Mouse (Mus musculus) MEL (cell line): ENCODE measurements around the gene Ddx42. TPM values are rescaled to one million over a fixed set of nuclear protein-coding genes. Genes with fewer than 3 reads are reported as not detected.

Experiments used
- DNase-seq: peaks from one replicate; pipeline ENCODE4 v3.0.0; 2011; ENCODE audit warnings: low read depth, low spot score
- H3K27ac ChIP-seq: 2 replicates; pipeline ENCODE4 v1.5.1; 2012; ENCODE audit warnings: low read depth, mild to moderate bottlenecking, control low read depth, low read length, moderate library complexity; ENCODE audit not compliant: control insufficient read depth
- H3K27me3 ChIP-seq, 2 experiments: fragments of 150-350 bp in 1 of 2; sonication (generic) in 1 of 2; 2 replicates each; pipeline ENCODE4 v1.6.1; 2012; ENCODE audit warnings: low read length in 2 of 2, mild to moderate bottlenecking in 2 of 2, improper control_type of control experiment in 1 of 2, moderate library complexity in 1 of 2; ENCODE audit not compliant: insufficient read depth in 2 of 2, control insufficient read depth in 1 of 2
- H3K36me3 ChIP-seq, 2 experiments: 2 replicates each; pipeline ENCODE4 v1.6.1; 2012 to 2014; ENCODE audit warnings: low read length in 2 of 2, improper control_type of control experiment in 1 of 2, inconsistent platforms in 1 of 2, mild to moderate bottlenecking in 1 of 2; ENCODE audit not compliant: insufficient read depth in 2 of 2, control insufficient read depth in 1 of 2
- H3K4me1 ChIP-seq, 2 experiments: fragments of 150-350 bp in 1 of 2; sonication (generic) in 1 of 2; 2 replicates each; pipeline ENCODE4 v1.6.1; 2012; ENCODE audit warnings: low read length in 2 of 2, improper control_type of control experiment in 1 of 2, mild to moderate bottlenecking in 1 of 2; ENCODE audit not compliant: insufficient read depth in 2 of 2, control insufficient read depth in 1 of 2
- H3K4me3 ChIP-seq, 2 experiments: fragments of 150-350 bp in 1 of 2; sonication (generic) in 1 of 2; 2 replicates each; pipeline ENCODE4 v1.5.1; 2012; ENCODE audit warnings: low read depth in 2 of 2, low read length in 2 of 2, mild to moderate bottlenecking in 2 of 2, moderate library complexity in 2 of 2, control low read depth in 1 of 2, improper control_type of control experiment in 1 of 2; ENCODE audit not compliant: control insufficient read depth in 1 of 2, insufficient read depth in 1 of 2
- H3K79me2 ChIP-seq: 2 replicates; pipeline ENCODE4 v1.6.1; 2012; ENCODE audit warnings: mild to moderate bottlenecking, low read length, moderate library complexity; ENCODE audit not compliant: control insufficient read depth, poor library complexity, insufficient read depth
- H3K9ac ChIP-seq: 2 replicates; pipeline ENCODE4 v1.6.1; 2012; ENCODE audit warnings: low read depth, mild to moderate bottlenecking, control low read depth, low read length, moderate library complexity; ENCODE audit not compliant: control insufficient read depth, poor library complexity, severe bottlenecking
- H3K9me3 ChIP-seq: fragments of 150-350 bp; sonication (generic); replicated peaks from 2 replicates; pipeline ENCODE4 v1.6.1; 2012; ENCODE audit warnings: mild to moderate bottlenecking, low read length, improper control_type of control experiment, moderate library complexity; ENCODE audit not compliant: insufficient read depth
- BHLHE40 ChIP-seq: IDR thresholded peaks from 2 replicates; pipeline ENCODE4 v1.6.1; 2012; ENCODE audit warnings: low read depth, mild to moderate bottlenecking, inconsistent platforms, low read length, improper control_type of control experiment, borderline replicate concordance
- CHD1 ChIP-seq: IDR thresholded peaks from 2 replicates; pipeline ENCODE4 v1.6.1; 2012; ENCODE audit warnings: low read depth, mild to moderate bottlenecking, inconsistent platforms, low read length, improper control_type of control experiment
- CHD2 ChIP-seq: IDR thresholded peaks from 2 replicates; pipeline ENCODE4 v1.6.1; 2011; ENCODE audit warnings: low read length, improper control_type of control experiment
- EP300 ChIP-seq, 2 experiments: IDR thresholded peaks; 2 replicates each; pipeline ENCODE4 v1.6.1; 2011; ENCODE audit warnings: improper control_type of control experiment in 2 of 2, low read length in 2 of 2, low read depth in 1 of 2, mild to moderate bottlenecking in 1 of 2
- GATA1 ChIP-seq: IDR thresholded peaks from 2 replicates; pipeline ENCODE4 v1.6.1; 2011; ENCODE audit warnings: low read depth, low read length, improper control_type of control experiment
- JUND ChIP-seq: IDR thresholded peaks from 2 replicates; pipeline ENCODE4 v1.6.1; 2011; ENCODE audit warnings: low read depth, mild to moderate bottlenecking, improper control_type of control experiment, low read length
- KAT2A ChIP-seq: conservative IDR thresholded peaks from 2 replicates; pipeline ENCODE4 v1.6.1; 2012; ENCODE audit warnings: low read depth, low read length, improper control_type of control experiment, inconsistent platforms
- MAFK ChIP-seq: IDR thresholded peaks from 2 replicates; pipeline ENCODE4 v1.6.1; 2011; ENCODE audit warnings: low read depth, mild to moderate bottlenecking, low read length, improper control_type of control experiment, borderline replicate concordance
- MAX ChIP-seq: IDR thresholded peaks from 2 replicates; pipeline ENCODE4 v1.6.1; 2011; ENCODE audit warnings: low read length, improper control_type of control experiment
- MAZ ChIP-seq: IDR thresholded peaks from 2 replicates; pipeline ENCODE4 v1.6.1; 2012; ENCODE audit warnings: low read depth, mild to moderate bottlenecking, inconsistent platforms, low read length, improper control_type of control experiment
- MXI1 ChIP-seq: IDR thresholded peaks from 2 replicates; pipeline ENCODE4 v1.6.1; 2011; ENCODE audit warnings: mild to moderate bottlenecking, low read depth, low read length, improper control_type of control experiment
- MYB ChIP-seq: IDR thresholded peaks from 2 replicates; pipeline ENCODE4 v1.6.1; 2011; ENCODE audit warnings: mild to moderate bottlenecking, low read depth, low read length, improper control_type of control experiment
- NRF1 ChIP-seq: IDR thresholded peaks from 2 replicates; pipeline ENCODE4 v1.6.1; 2014; ENCODE audit warnings: low read depth, mild to moderate bottlenecking, inconsistent platforms, low read length, improper control_type of control experiment, moderate library complexity; ENCODE audit not compliant: poor library complexity, insufficient read depth, severe bottlenecking
- POLR2A ChIP-seq, 2 experiments: IDR thresholded peaks; 2 replicates each; pipeline ENCODE4 v1.6.1; 2011 to 2012; ENCODE audit warnings: low read length in 2 of 2, mild to moderate bottlenecking in 2 of 2, control low read depth in 1 of 2, improper control_type of control experiment in 1 of 2, low read depth in 1 of 2, moderate library complexity in 1 of 2; ENCODE audit not compliant: control insufficient read depth in 1 of 2, insufficient read depth in 1 of 2, poor library complexity in 1 of 2
- POLR2AphosphoS5 ChIP-seq: IDR thresholded peaks from 2 replicates; pipeline ENCODE4 v1.6.1; 2012; ENCODE audit warnings: low read depth, borderline replicate concordance, mild to moderate bottlenecking, inconsistent platforms, low read length, moderate library complexity, mixed read lengths
- SMC3 ChIP-seq: IDR thresholded peaks from 2 replicates; pipeline ENCODE4 v1.6.1; 2011; ENCODE audit warnings: low read depth, low read length, improper control_type of control experiment
- TAL1 ChIP-seq: IDR thresholded peaks from 2 replicates; pipeline ENCODE4 v1.6.1; 2012; ENCODE audit warnings: mild to moderate bottlenecking, inconsistent platforms, low read length, moderate library complexity, mixed read lengths
- TBP ChIP-seq: IDR thresholded peaks from 2 replicates; pipeline ENCODE4 v1.8.0; 2011; ENCODE audit warnings: low read depth, low read length, improper control_type of control experiment
- UBTF ChIP-seq: IDR thresholded peaks from 2 replicates; pipeline ENCODE4 v1.6.1; 2012; ENCODE audit warnings: low read depth, mild to moderate bottlenecking, inconsistent platforms, low read length, improper control_type of control experiment, moderate library complexity, borderline replicate concordance; ENCODE audit not compliant: insufficient read depth
- USF1 ChIP-seq: IDR thresholded peaks from 2 replicates; pipeline ENCODE4 v1.6.1; 2014; ENCODE audit warnings: low read depth, mild to moderate bottlenecking, inconsistent platforms, low read length, improper control_type of control experiment, moderate library complexity
- USF2 ChIP-seq, 2 experiments: IDR thresholded peaks; 2 replicates each; pipeline ENCODE4 v1.6.1; 2011 to 2012; ENCODE audit warnings: improper control_type of control experiment in 2 of 2, low read length in 2 of 2, borderline replicate concordance in 1 of 2, inconsistent platforms in 1 of 2, low read depth in 1 of 2, mild to moderate bottlenecking in 1 of 2; ENCODE audit not compliant: insufficient read depth in 1 of 2
- ZKSCAN1 ChIP-seq: IDR thresholded peaks from 2 replicates; pipeline ENCODE4 v1.6.1; 2012; ENCODE audit warnings: low read depth, mild to moderate bottlenecking, inconsistent platforms, low read length, improper control_type of control experiment, moderate library complexity
- polyA plus RNA-seq, 2 experiments: library from polyadenylated mRNA; stranded (reverse) in 1 of 2; unstranded in 1 of 2; fragments of >175 nt in 1 of 2; fragments of >200 nt in 1 of 2; gene quantifications; 2 replicates each; pipeline versions ENCODE4 v1.2.1 to v1.2.4; 2012; ENCODE audit warnings: low replicate concordance in 2 of 2, low read depth in 1 of 2; ENCODE audit not compliant: insufficient read length in 2 of 2, insufficient read depth in 1 of 2, missing spikeins in 1 of 2
- total RNA-seq: library from RNA; depleted of rRNA; stranded (reverse); fragments of 300-350 nt; gene quantifications from 2 replicates; pipeline ENCODE4 v1.2.3, GENCODE M21; 2012

Ddx42 gene
- total and polyA plus RNA-seq, 3 experiments = 56.1 to 57.7 TPM; not detected in 1

- no peak for TF ChIP-seq MAZ
Measured at GRCm38 (mm10) chr11:106246834-106247233, 30.1 kb downstream of the Ddx42 start (continued).

- Histone ChIP-seq H3K36me3 (peaks cover 7 to 51% of the 10 kb centered on the region in 2 experiments), H3K79me2 (peaks cover 15% of the 10 kb centered on the region), H3K27me3 (no peaks in the 10 kb centered on the region), H3K27ac (no peak overlapping the region), H3K9me3 (no peaks in the 10 kb centered on the region), H3K4me3 (no peak overlapping the region), H3K9ac (no peak overlapping the region), H3K4me1 (0 out of 4 replicates have a peak, but pooled peaks cover 0 to 2% of the 10 kb centered on the region in 2 experiments)
- TF ChIP-seq EP300 (IDR thresholded peaks at IDR 0.05; ENCODE audit: low read depth in 1 of 2, low read length in 2 of 2) (no peak), POLR2A (IDR thresholded peaks at IDR 0.05; ENCODE audit: control insufficient read depth in 1 of 2, insufficient read depth in 1 of 2, low read depth in 1 of 2, low read length in 2 of 2, poor library complexity in 1 of 2) (peak in 1 of 2 experiments; percentile 44; a peak in 1 of 4 replicates)
- DNase-seq = no peak
Measured at GRCm38 (mm10) chr11:106249326-106249725, 32.6 kb downstream of the Ddx42 start.

- Histone ChIP-seq H3K27ac (peak overlapping the region; percentile 84), H3K36me3 (peaks cover 21 to 22% of the 10 kb centered on the region in 2 experiments), H3K4me1 (peaks cover 3 to 18% of the 10 kb centered on the region in 2 experiments; a peak in 3 of 4 replicates)
Measured at GRCm38 (mm10) chr11:106254767-106255166, 38.0 kb downstream of the Ddx42 start.

GRCm38 (mm10) chr11:106255174-106255573 lies 38.4 kb downstream of the Ddx42 start:
- peaks cover 3 to 18% of the 10 kb centered on the region in 2 experiments; a peak in 3 of 4 replicates for H3K4me1 ChIP-seq
- H3K79me2 ChIP-seq = peaks cover 59% of the 10 kb centered on the region
- peak overlapping the region; percentile 78 to 94 for H3K4me3 ChIP-seq
- TF ChIP-seq MAZ (no peak), TAL1 (no peak), TBP (no peak), NRF1 (no peak), MYB (no peak), MAFK (no peak), CHD2 (no peak), POLR2AphosphoS5 (no peak), KAT2A (no peak), EP300 (IDR thresholded peaks at IDR 0.05; ENCODE audit: low read depth in 1 of 2, low read length in 2 of 2) (no peak), BHLHE40 (no peak), MAX (no peak), MXI1 (no peak), ZKSCAN1 (no peak), POLR2A (IDR thresholded peaks at IDR 0.05; ENCODE audit: control insufficient read depth in 1 of 2, insufficient read depth in 1 of 2, low read depth in 1 of 2, low read length in 2 of 2, poor library complexity in 1 of 2) (no peak), CHD1 (no peak), USF1 (no peak)
- peak overlapping the region; percentile 83 for H3K9ac ChIP-seq
- H3K36me3 ChIP-seq = peaks cover 19 to 21% of the 10 kb centered on the region in 2 experiments
- no peaks in the 10 kb centered on the region for H3K9me3 ChIP-seq
- DNase-seq = no peak
- no peaks in the 10 kb centered on the region for H3K27me3 ChIP-seq
- peak overlapping the region; percentile 84 for H3K27ac ChIP-seq

More at GRCm38 (mm10) chr11:106254767-106255166, 38.0 kb downstream of the Ddx42 start:
- no peak for DNase-seq
- Histone ChIP-seq H3K27me3 (no peaks in the 10 kb centered on the region), H3K9ac (peak overlapping the region; percentile 83), H3K79me2 (peaks cover 59% of the 10 kb centered on the region), H3K9me3 (no peaks in the 10 kb centered on the region), H3K4me3 (peak overlapping the region; percentile 78 to 94)
- TF ChIP-seq SMC3 (no peak), JUND (no peak), GATA1 (no peak), UBTF (no peak), USF2 (IDR thresholded peaks at IDR 0.05; ENCODE audit: borderline replicate concordance in 1 of 2, insufficient read depth in 1 of 2, low read depth in 1 of 2, low read length in 2 of 2) (no peak), TBP (no peak), MXI1 (no peak), NRF1 (no peak)
